Mouse (Mus musculus) fat pad, adult 2 months (tissue): ENCODE data around the gene Uck2.

ENCODE experiments used
- DNase-seq: peaks from one replicate; pipeline ENCODE4 v3.0.0-alpha.2; 2011; ENCODE audit warnings: low read depth, low spot score; ENCODE audit errors: extremely low read depth

Gene Uck2

GRCm38 (mm10) chr1:167259702-167260101, 25.4 kb downstream of the Uck2 start:
- no peak for DNase-seq

DNA sequence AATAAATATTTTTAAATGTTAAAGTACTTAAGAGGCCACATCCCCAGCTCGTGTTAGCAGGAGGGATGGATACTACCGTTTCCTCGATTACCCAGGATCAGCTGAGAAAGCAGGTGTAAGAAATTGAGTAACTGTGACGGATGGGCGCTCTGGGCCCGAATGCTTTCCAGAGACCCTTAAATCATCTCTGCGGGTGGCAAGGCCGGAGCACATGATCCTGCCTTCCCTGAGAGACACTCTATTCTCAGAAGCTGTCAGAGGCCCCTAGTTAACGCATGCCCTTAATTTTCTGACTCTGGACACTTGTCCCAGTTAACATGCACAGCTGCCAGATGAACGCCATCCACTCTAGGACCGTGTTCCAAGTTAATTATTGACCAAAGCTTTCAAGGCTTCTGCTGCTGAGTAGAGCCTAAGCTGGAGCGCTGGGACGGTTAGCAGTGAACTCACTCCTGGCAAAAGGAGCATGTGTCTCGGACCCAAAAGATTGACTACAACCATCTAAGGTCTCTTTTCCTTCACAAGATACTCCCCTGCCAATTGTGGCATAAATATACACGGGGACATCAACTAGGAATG, 28.3 kb downstream of the Uck2 start:
- DNase-seq = no peak

DNA sequence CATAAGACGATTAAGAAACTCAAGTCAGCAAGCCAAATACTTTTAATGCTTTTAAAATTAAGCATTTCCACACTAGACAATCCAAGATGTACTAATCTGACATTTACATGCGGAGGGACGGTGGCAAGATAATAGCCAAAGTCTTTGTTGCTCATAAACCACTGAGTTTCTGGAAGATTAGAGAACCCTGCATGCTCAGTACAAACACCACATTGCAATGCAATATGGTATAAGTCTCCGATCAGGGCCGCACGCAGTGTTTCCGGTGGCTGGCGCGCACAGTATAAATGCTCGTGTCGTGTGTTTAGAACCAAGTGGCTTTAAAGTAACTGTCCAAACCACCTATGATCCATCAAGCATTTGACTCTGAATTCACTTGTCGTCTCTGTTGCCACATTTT, 31.5 kb downstream of the Uck2 start:
- no peak for DNase-seq

GRCm38 (mm10) chr1:167249881-167250280, 35.2 kb downstream of the Uck2 start:
- DNase-seq = no peak

DNA sequence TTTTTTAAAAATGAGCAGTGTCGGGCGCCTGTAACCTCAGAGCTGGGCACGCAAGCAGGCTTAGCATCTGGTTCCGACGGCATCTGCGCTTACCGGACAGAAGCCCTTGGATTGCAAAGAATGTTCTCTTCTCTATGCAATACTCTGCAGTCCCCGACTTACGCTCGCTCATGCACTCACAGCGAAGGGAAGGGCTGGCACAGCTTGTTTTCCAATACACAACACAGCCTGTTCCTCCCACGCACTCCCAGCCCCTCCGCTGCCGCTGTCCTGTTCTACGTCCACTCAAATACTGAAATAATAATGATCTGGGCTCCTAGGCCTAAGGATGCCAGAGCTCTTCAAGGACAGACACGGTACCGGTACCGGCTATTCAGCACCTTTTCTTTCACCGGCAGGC, 35.9 kb downstream of the Uck2 start:
- DNase-seq = no peak

DNA sequence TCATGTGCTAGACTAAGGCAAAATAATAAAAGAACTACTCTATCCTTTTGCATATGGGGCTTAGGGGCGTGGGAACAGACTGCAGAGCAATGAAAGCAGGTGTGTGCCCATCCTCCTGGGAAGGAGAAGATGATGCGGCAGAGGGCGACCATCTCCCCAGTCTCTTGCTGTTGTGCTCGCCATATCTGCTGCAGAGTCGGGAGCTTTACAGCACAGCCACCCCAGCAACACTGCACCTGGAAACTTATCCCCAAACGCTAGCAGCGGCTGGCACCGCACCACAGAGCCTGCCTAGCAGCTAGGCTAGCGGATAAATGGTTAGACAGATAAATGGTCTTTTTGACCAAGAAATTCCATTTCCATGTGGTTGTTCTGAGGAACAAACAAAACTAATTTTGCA, 37.2 kb downstream of the Uck2 start:
- DNase-seq = no peak

- peak; percentile 88 for DNase-seq
Observed at GRCm38 (mm10) chr1:167246976-167247375, 38.1 kb downstream of the Uck2 start.

DNA sequence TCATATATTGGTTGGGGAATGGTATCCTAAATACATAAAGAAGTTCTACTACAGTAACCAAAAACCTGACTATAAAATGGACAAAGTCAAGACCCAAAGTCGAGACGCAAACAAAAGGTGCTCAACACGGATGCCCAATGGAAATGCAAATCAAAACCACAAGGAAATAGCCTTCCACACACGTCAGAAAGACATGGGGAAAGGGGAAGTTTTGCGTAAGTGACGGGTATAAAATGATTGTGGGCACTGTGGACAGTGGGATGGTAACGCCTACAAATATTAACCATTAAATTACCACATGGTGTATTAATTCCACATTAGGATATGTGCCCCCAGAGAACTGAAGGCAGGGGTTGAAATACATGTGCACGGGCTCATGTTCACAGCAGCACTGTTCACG, 38.8 kb downstream of the Uck2 start:
- no peak for DNase-seq

GRCm38 (mm10) chr1:167245180-167245641, 39.9 kb downstream of the Uck2 start:
- no peak for DNase-seq

DNA sequence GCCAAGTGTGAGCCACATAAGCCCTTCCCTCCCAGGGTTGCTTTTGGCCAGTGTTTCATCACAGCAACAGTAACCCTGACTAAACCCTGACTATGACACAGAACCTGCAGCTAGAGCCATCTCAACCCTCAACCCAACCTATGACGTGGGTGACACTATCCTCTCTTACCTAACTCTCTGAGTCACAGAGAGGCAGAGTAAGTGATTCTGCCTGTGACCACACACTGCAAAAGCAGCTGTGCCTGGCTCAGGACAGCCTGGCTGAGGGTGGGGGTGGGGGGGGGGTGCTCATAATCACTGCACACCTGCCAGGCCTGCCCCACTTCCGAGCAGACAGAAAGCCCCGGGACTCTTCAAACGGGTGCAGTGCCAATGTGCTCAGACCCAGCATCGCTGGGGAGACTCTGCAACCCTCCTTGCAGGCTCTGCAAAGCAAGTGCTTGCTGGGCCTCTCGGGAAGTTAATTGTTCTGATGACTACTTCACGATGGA, 42.9 kb downstream of the Uck2 start:
- no peak for DNase-seq

DNA sequence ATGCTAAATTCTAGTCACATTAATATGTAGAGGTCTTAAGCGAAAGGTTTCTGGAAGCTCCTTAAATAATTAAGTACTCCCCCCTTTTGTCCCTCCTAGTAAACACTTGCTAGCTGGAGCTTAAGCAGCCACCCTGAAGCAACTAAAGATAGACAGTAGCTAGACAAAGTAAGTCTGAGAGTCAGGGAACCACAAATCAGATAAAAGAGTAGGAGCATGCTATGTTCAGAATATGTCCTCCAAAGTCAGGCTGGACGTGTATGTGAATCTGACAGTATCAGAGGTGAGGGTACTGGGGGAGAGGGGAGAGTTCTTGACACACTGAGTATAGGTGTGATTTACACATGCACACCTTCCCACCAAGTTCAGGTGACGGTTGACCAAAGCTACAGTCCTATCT, 43.6 kb downstream of the Uck2 start:
- DNase-seq = no peak

DNA sequence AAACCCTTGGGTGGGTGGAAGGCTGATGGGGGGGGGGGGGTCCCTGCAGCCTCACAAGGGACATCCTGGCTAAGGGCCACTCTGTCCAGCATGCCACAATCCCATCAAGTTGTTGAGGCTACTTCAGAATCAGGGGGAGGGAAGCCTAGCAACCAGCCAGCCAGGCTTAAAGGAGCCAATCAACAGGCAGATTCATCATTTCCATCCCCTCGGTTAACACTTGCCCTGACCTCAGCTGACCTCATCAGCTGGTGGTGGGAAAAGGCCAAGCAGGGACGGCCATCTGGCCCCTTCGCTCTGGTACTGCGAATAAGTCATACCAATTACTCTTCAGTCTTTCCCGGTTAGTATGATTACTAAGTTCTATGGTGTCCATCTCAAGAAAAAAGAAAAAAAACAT, 44.8 kb downstream of the Uck2 start:
- DNase-seq = no peak

DNA sequence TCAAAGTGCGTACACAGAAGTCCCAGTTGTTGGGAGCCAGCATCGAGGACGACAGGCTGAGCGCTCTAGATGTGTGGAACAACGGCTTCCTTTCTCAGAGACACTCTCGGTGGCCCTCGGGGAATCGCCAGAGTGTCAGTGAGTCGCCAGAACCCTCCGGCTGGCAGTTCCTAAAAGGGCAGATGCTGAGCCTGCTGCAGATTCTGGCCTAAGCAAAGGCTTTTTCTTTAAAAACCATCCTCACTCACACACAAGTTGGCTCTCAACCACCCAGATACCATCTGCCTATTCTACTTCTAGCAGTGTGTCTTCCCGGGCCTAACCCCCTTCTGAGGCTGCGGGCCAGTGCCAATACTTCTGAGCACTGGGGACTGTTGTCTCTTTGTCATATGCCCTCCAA, 45.2 kb downstream of the Uck2 start:
- DNase-seq = no peak

- DNase-seq = no peak
Observed at GRCm38 (mm10) chr1:167237798-167238197, 47.3 kb downstream of the Uck2 start.

GRCm38 (mm10) chr1:167236790-167237189, 48.3 kb downstream of the Uck2 start:
- DNase-seq = no peak

DNA sequence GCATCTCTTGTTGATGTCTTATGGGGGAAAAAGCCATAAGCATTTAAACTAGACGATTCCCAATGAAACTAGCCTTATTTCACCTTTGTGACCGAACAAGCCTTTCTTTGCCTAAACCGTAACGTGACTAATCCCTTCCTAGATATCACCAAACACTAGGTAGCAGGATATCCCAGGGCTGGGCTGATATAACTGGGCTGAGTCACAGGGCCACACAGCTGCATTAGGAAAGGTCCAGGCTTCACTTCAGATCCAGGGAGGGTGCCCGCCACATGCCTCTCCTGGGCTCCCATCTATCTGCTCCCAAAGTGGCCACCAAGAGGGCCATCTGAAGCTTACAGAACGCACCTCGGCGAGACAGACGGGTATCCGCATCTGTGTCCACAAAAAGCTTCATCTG, 50.8 kb downstream of the Uck2 start:
- DNase-seq = no peak

DNA sequence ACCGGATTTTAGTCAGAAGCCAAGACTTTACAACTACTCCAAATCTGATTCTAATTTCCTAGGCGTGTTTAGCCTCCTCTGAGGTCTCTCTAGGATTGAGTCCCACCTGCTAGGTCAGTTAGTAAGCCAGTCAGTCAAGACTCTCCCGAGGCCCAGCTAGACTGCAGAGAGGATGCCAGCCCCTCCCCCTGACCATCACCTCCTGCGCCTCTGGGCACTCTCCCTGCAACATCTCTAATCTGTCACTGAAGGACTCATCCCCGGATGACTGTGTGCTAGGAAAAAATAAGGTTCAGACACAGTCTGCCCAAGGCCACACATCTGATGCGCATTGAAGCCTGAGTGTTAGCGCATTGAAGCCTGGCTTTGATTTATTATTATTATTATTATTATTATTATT, 52.2 kb downstream of the Uck2 start:
- DNase-seq = no peak

GRCm38 (mm10) chr1:167231612-167232283, 53.4 kb downstream of the Uck2 start:
- no peak for DNase-seq

GRCm38 (mm10) chr1:167230930-167231611, 54.0 kb downstream of the Uck2 start:
- DNase-seq = no peak

DNA sequence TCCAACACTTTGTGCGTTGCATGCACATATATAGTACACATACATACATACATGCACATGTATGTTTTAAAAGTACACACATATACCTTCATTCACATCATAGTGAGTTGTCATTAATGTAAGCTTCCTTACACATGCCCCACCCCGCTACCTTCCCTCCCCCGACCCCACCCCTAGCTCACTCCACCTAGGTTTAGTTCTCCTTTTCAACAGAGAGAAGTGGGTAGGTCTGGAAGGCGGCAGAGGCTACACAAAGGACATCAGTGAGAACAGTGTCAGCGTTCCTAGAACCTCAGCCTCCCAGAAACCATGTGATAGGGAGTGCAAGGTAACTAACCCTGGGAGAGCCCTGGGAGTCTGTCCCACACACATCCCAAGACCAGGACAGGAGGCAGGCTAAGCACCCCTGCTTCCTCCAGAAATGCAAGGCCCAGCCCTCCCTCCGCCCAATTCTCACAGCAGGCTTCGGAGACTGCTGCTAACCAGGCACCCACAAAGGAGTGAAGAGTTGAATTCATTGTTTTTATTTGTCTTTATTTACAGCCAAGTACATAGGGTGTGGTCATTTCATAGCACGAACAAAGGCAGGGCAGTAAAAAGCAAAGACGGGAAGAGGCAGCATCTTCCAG, 62.6 kb downstream of the Uck2 start:
- no peak for DNase-seq

GRCm38 (mm10) chr1:167220303-167221174, 64.6 kb downstream of the Uck2 start:
- no peak for DNase-seq
